Mouse (Mus musculus) intestine, postnatal 0 days (tissue): ENCODE measurements around the gene Arhgef15. TPM values are rescaled to one million over a fixed set of nuclear protein-coding genes. Genes with fewer than 3 reads are reported as not detected.

ENCODE experiments used
- ATAC-seq: fragments of 200-750 bp; cut with Nextera tagmentation; 2 replicates; pipeline ENCODE4 v1.8.0; 2017; ENCODE audit warnings: mild to moderate bottlenecking, moderate TSS enrichment, moderate library complexity
- H3K27ac ChIP-seq: fragments of 300-500 bp; sonication (generic); 2 replicates; pipeline ENCODE4 v1.5.1; 2014; ENCODE audit warnings: mild to moderate bottlenecking, low read depth, low read length, moderate library complexity
- H3K27me3 ChIP-seq: fragments of 300-500 bp; sonication (generic); replicated peaks from 2 replicates; pipeline ENCODE4 v1.6.1; 2014; ENCODE audit warnings: low read length, mixed read lengths; ENCODE audit not compliant: control insufficient read depth, insufficient read depth
- H3K36me3 ChIP-seq: fragments of 300-500 bp; sonication (generic); 2 replicates; pipeline ENCODE4 v1.6.1; 2014; ENCODE audit warnings: mild to moderate bottlenecking, moderate library complexity; ENCODE audit not compliant: control insufficient read depth, insufficient read depth
- H3K4me1 ChIP-seq: fragments of 300-500 bp; sonication (generic); replicated peaks from 2 replicates; pipeline ENCODE4 v1.6.1; 2014; ENCODE audit warnings: antibody characterized with exemption, low read length, mixed read lengths; ENCODE audit not compliant: control insufficient read depth, insufficient read depth
- H3K4me2 ChIP-seq: fragments of 300-500 bp; sonication (generic); replicated peaks from 2 replicates; pipeline ENCODE4 v1.6.1; 2014; ENCODE audit warnings: low read depth, mild to moderate bottlenecking, moderate library complexity
- H3K4me3 ChIP-seq: fragments of 300-500 bp; sonication (generic); 2 replicates; pipeline ENCODE4 v1.5.1; 2014; ENCODE audit warnings: low read depth, low read length
- H3K9ac ChIP-seq: fragments of 300-500 bp; sonication (generic); 2 replicates; pipeline ENCODE4 v1.6.1; 2014; ENCODE audit warnings: mild to moderate bottlenecking, low read depth, low read length
- H3K9me3 ChIP-seq: fragments of 300-500 bp; sonication (generic); 2 replicates; pipeline ENCODE4 v1.6.1; 2016; ENCODE audit warnings: mixed run types; ENCODE audit not compliant: control insufficient read depth
- CTCF ChIP-seq: sonication (generic); IDR thresholded peaks from 2 replicates; pipeline ENCODE4 v1.5.1; 2016; ENCODE audit warnings: low read depth, mild to moderate bottlenecking, control low read depth, antibody characterized with exemption, moderate library complexity
- WGBS: fragments of 180-500 bp; shearing (Covaris S2); extraction: QIAGEN DNeasy Blood & Tissue Kit; methylation state at CpG from one replicate; pipeline ENCODE4 v1.1.7; 2014; 5-methylcytosine and 5-hydroxymethylcytosine counted together
- polyA plus RNA-seq: library from polyadenylated mRNA; unstranded; fragments of >200 nt; fragmentation: Nextera tagmentation; extraction: Ambion mirVana; gene quantifications from 2 replicates; pipeline ENCODE4 v1.2.1, GENCODE M21; 2015

Arhgef15 gene
- polyA plus RNA-seq, 1 experiment from 2014 or later, result 2.6 TPM

- no peak overlapping the region for H3K4me3 ChIP-seq
- no peaks in the 10 kb centered on the region for H3K27me3 ChIP-seq
- WGBS, result 81% methylated on average over 2 of the region's 2 CpGs
- no peaks in the 10 kb centered on the region for H3K36me3 ChIP-seq
- H3K9ac ChIP-seq, result no peak overlapping the region
- no peak overlapping the region for H3K4me2 ChIP-seq
- H3K4me1 ChIP-seq, result no peaks in the 10 kb centered on the region
- ATAC-seq, result no peak
- TF ChIP-seq CTCF, result no peak
- no peak overlapping the region for H3K27ac ChIP-seq
- H3K9me3 ChIP-seq, result no peaks in the 10 kb centered on the region
Measured at GRCm38 (mm10) chr11:68924749-68925148, 32.5 kb downstream of the Arhgef15 start.

- H3K4me2 ChIP-seq, result no peak overlapping the region
Measured at GRCm38 (mm10) chr11:68923191-68923590, 34.1 kb downstream of the Arhgef15 start.

GRCm38 (mm10) chr11:68914566-68914965, 42.7 kb downstream of the Arhgef15 start:
- Histone ChIP-seq H3K4me3 (no peak overlapping the region), H3K27ac (no peak overlapping the region), H3K4me2 (no peak overlapping the region), H3K36me3 (no peaks in the 10 kb centered on the region), H3K9me3 (no peaks in the 10 kb centered on the region), H3K9ac (no peak overlapping the region), H3K27me3 (no peaks in the 10 kb centered on the region), H3K4me1 (no peaks in the 10 kb centered on the region)
- no peak for ATAC-seq
- WGBS, result 93% methylated on average over 4 of the region's 4 CpGs
- TF ChIP-seq CTCF, result no peak

More at GRCm38 (mm10) chr11:68923191-68923590, 34.1 kb downstream of the Arhgef15 start:
- H3K4me3 ChIP-seq, result no peak overlapping the region
- H3K4me1 ChIP-seq, result no peaks in the 10 kb centered on the region
- H3K27me3 ChIP-seq, result no peaks in the 10 kb centered on the region
- ATAC-seq, result no peak
- H3K9me3 ChIP-seq, result no peaks in the 10 kb centered on the region
- 70% methylated on average over 3 of the region's 3 CpGs for WGBS
- TF ChIP-seq CTCF, result no peak
- no peak overlapping the region for H3K27ac ChIP-seq
- H3K9ac ChIP-seq, result no peak overlapping the region
- no peaks in the 10 kb centered on the region for H3K36me3 ChIP-seq

GRCm38 (mm10) chr11:68911531-68912177, 45.6 kb downstream of the Arhgef15 start:
- Histone ChIP-seq H3K4me3 (no peak overlapping the region), H3K9me3 (no peaks in the 10 kb centered on the region), H3K4me2 (peak overlapping the region; percentile 17), H3K4me1 (no peaks in the 10 kb centered on the region), H3K36me3 (0 out of 2 replicates have a peak, but pooled peaks cover 6% of the 10 kb centered on the region), H3K27me3 (no peaks in the 10 kb centered on the region), H3K9ac (no peak overlapping the region), H3K27ac (0 out of 2 replicates have a peak overlapping the region, but pooled peaks have one; percentile 11)
- TF ChIP-seq CTCF, result no peak
- no peak for ATAC-seq
- WGBS, result 26% methylated on average over 14 of the region's 14 CpGs

GRCm38 (mm10) chr11:68908846-68909503, 48.3 kb downstream of the Arhgef15 start:
- Histone ChIP-seq H3K4me2 (no peak overlapping the region), H3K27ac (no peak overlapping the region), H3K27me3 (no peaks in the 10 kb centered on the region), H3K9me3 (no peaks in the 10 kb centered on the region), H3K9ac (no peak overlapping the region), H3K4me3 (no peak overlapping the region), H3K36me3 (peaks cover 25% of the 10 kb centered on the region), H3K4me1 (no peaks in the 10 kb centered on the region)
- WGBS, result 45% methylated on average over 7 of the region's 7 CpGs
- no peak for ATAC-seq
- no peak for TF ChIP-seq CTCF

GRCm38 (mm10) chr11:68907251-68907650, 50.0 kb downstream of the Arhgef15 start:
- peaks cover 34% of the 10 kb centered on the region for H3K36me3 ChIP-seq
- no peaks in the 10 kb centered on the region for H3K9me3 ChIP-seq
- H3K27me3 ChIP-seq, result no peaks in the 10 kb centered on the region
- no peak overlapping the region for H3K27ac ChIP-seq
- H3K4me3 ChIP-seq, result no peak overlapping the region
- no peaks in the 10 kb centered on the region for H3K4me1 ChIP-seq
- no peak for TF ChIP-seq CTCF
- 67% methylated on average over 3 of the region's 3 CpGs for WGBS
- H3K9ac ChIP-seq, result no peak overlapping the region
- ATAC-seq, result no peak
- H3K4me2 ChIP-seq, result no peak overlapping the region
